Mouse (Mus musculus): ENCODE results near the gene Olfr648. TPM values are rescaled to one million over a fixed set of nuclear protein-coding genes. Genes with fewer than 3 reads are reported as not detected.
A peak's percentile ranks its signal among the peaks of the same experiment; 100 is the strongest.

Gene Olfr648
- not detected in 2 replicates for polyA plus RNA-seq (2012; rRNA removed)

DNA sequence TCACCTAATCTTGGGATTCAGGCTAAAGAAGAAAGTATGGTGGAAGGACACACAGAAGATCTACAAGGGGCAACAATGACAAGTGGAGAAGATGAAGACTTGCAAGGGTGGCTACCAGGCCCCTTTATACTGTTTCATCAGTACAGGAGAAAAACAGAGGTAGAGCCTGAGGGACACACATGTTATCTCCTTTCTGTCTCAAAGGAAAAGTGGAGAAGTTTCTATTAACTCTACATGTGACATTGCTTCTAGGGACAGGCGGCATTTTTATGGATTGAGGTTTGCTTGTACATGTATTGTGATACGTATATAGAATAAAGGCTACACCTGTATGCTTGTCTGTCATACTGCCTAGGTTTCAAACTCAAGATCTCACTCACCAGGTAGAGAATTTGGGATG is at the start of gene Olfr648:
Olfr648 (minus strand) TSS at position 101 of the 400 bp plus-strand sequence.
- H3K27ac ChIP-seq (ENCODE audit: insufficient read depth, low read depth, low read length), result no peak within 1 kb of the TSS
- WGBS, result 93% methylated on average over 2 of the region's 2 CpGs

DNA sequence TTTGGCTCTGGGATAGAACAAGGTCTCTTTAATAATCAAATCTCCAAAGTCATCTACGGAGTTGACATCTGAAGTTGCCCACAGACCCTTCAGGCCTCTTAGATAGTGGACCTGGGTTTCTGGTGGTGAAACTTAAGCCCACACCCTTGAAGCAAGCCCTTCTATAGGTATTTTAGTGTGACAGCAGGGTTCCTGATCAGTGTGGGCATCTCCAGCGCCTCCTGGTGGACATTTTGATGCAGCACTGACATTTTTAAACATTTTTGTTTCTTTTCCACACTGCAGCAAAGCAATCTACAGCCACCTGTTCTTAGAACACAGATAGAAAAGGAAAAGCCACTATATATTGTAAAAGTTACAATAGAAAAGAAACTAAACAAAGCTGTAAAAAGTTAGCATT is 48.0 kb upstream of the Olfr648 start:
- Histone ChIP-seq H3K4me1 (ENCODE audit: control insufficient read depth, insufficient read depth, low read length) (peaks cover 2% of the 10 kb centered on the region; the same call in 1 of the 2 replicates), H3K36me3 (ENCODE audit: control insufficient read depth, insufficient read depth, low read length) (no peaks in the 10 kb centered on the region), H3K27ac (ENCODE audit: insufficient read depth, low read depth, low read length) (no peak overlapping the region), H3K27me3 (replicated peaks; ENCODE audit: control insufficient read depth, insufficient read depth, low read length) (no peaks in the 10 kb centered on the region), H3K4me3 (ENCODE audit: insufficient read depth, low read depth, low read length) (no peak overlapping the region)
- WGBS, result 37% methylated on average over 2 of the region's 2 CpGs
- peak; percentile 25 for DNase-seq
- TF ChIP-seq POLR2A (IDR thresholded peaks at IDR 0.05; ENCODE audit: low read depth, low read length) (no peak), CTCF (conservative IDR thresholded peaks at IDR 0.05; ENCODE audit: insufficient read depth, insufficient read length, low read depth, low read length) (peak; percentile 72)

More for the DNA sequence above, at the start of gene Olfr648:
- no peak within 1 kb of the TSS for H3K4me3 ChIP-seq (ENCODE audit: insufficient read depth, low read depth, low read length)
- TF ChIP-seq CTCF (conservative IDR thresholded peaks at IDR 0.05; ENCODE audit: insufficient read depth, insufficient read length, low read depth, low read length), result no peak
- TF ChIP-seq POLR2A (IDR thresholded peaks at IDR 0.05; ENCODE audit: low read depth, low read length), result no peak
- no peaks in the 10 kb centered on the region for H3K4me1 ChIP-seq (ENCODE audit: control insufficient read depth, insufficient read depth, low read length)
- H3K27me3 ChIP-seq (replicated peaks; ENCODE audit: control insufficient read depth, insufficient read depth, low read length), result no peaks in the 10 kb centered on the region
- no peak for DNase-seq
- H3K36me3 ChIP-seq (ENCODE audit: control insufficient read depth, insufficient read depth, low read length), result no peaks in the 10 kb centered on the region

DNA sequence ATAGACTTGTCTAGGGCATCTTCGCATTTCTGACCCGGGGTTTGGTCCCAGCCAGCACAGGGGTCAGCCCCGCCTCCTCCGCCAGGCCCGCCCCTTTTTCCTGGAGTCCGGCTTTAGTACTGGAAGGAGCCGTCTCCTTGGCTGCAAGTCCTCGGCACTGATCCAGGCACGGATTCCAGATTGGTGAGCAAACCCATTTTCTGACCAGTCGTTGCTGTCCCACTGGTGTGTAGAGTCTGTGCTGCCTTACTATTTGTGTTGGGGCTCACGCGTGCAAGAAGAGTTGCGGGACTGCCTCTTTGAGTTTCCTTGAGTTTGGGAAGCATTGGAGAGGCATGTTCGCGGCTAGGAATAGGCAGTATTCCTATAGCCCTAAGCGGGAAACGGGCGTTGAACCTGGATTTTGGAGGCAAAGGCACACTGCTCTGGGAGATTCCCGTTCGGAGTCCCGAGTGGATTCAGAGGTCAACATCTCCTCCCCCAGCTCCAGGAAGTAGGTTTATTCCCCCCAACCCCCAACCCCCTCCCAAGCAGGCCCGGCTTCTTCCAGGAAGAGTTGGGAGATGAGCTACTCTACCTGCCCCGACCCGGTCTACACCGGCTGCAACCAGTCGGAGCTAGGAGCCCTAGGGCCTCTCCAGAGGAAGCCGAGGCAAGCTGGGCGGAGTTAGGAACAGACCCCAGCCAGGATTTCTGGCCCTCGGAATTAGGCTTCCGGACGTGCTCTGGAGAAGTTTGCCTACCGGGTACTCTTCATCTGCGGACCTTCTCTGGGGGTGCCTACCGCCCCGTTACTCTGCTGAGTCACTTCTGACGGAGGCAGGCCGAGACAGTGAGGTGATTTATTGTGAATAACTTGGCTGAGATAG is 35.7 kb upstream of the Olfr648 start, which contains the start of gene Trim6:
Trim6 (plus strand) TSS at position 93 of the 869 bp plus-strand sequence.
- Histone ChIP-seq H3K4me3 (ENCODE audit: insufficient read depth, low read depth, low read length) (peak within 1 kb of the TSS; percentile 44), H3K4me1 (ENCODE audit: control insufficient read depth, insufficient read depth, low read length) (no peaks in the 10 kb centered on the region), H3K27ac (ENCODE audit: insufficient read depth, low read depth, low read length) (no peak within 1 kb of the TSS), H3K27me3 (replicated peaks; ENCODE audit: control insufficient read depth, insufficient read depth, low read length) (no peaks in the 10 kb centered on the region), H3K36me3 (ENCODE audit: control insufficient read depth, insufficient read depth, low read length) (no peaks in the 10 kb centered on the region)
- WGBS, result 6% methylated on average over 37 of the region's 37 CpGs
- TF ChIP-seq POLR2A (IDR thresholded peaks at IDR 0.05; ENCODE audit: low read depth, low read length) (no peak), CTCF (conservative IDR thresholded peaks at IDR 0.05; ENCODE audit: insufficient read depth, insufficient read length, low read depth, low read length) (no peak)
- peak; percentile 94 for DNase-seq

DNA sequence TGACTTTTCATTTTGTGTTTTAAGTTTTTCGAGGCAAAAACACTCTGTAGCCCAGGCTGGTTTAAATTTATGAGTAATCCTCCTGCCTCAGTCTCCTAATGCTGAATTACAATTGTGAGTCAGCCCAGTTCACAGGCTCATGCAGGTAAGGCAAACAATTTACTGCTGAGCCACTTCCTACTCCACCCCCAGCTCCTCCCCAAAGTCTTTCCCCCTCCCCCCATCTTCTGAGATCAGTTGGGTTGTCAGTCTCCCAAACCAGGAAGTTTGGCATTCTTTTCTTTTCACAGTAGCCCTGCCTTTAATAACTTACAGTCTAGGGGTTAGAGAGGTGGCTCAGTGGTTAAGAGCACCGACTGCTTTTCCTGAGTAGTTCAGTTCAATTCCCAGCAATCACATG is 34.7 kb upstream of the Olfr648 start:
- H3K27ac ChIP-seq (ENCODE audit: insufficient read depth, low read depth, low read length), result no peak overlapping the region
- DNase-seq, result no peak
- H3K4me3 ChIP-seq (ENCODE audit: insufficient read depth, low read depth, low read length), result no peak overlapping the region
- TF ChIP-seq POLR2A (IDR thresholded peaks at IDR 0.05; ENCODE audit: low read depth, low read length), result no peak
- no peak for TF ChIP-seq CTCF (conservative IDR thresholded peaks at IDR 0.05; ENCODE audit: insufficient read depth, insufficient read length, low read depth, low read length)
- H3K27me3 ChIP-seq (replicated peaks; ENCODE audit: control insufficient read depth, insufficient read depth, low read length), result no peaks in the 10 kb centered on the region
- no peaks in the 10 kb centered on the region for H3K36me3 ChIP-seq (ENCODE audit: control insufficient read depth, insufficient read depth, low read length)
- H3K4me1 ChIP-seq (ENCODE audit: control insufficient read depth, insufficient read depth, low read length), result no peaks in the 10 kb centered on the region
- WGBS, result 66% methylated on average over 2 of the region's 2 CpGs

DNA sequence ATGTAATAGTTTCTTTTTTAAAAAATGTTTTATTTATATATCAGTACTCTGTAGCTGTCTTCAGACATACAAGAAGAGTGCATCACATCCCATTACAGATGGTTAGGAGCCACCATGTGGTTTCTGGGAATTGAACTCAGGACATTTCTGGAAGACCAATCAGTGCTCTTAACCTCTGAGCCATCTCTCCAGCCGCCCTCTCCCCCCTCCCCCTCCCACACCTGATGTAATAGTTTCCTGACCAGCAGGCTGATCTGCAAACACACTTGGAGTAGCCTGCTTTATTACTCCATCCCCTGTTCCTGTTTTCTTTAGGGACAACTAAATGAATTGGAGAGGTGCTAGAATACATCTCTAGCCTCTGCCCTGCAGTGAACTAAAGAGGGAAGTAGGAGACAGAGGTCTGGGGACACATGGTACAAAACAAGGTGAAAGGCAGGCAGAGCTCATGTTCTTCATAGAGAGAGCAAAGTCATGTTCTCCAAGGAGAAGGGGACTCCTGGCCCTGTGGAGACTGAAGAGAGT is 32.9 kb upstream of the Olfr648 start:
- Histone ChIP-seq H3K27me3 (replicated peaks; ENCODE audit: control insufficient read depth, insufficient read depth, low read length) (no peaks in the 10 kb centered on the region), H3K4me3 (ENCODE audit: insufficient read depth, low read depth, low read length) (no peak overlapping the region), H3K4me1 (ENCODE audit: control insufficient read depth, insufficient read depth, low read length) (no peaks in the 10 kb centered on the region), H3K36me3 (ENCODE audit: control insufficient read depth, insufficient read depth, low read length) (no peaks in the 10 kb centered on the region), H3K27ac (ENCODE audit: insufficient read depth, low read depth, low read length) (no peak overlapping the region)
- WGBS, result 38% methylated on average over 1 of the region's 1 CpGs
- TF ChIP-seq CTCF (conservative IDR thresholded peaks at IDR 0.05; ENCODE audit: insufficient read depth, insufficient read length, low read depth, low read length), result no peak
- TF ChIP-seq POLR2A (IDR thresholded peaks at IDR 0.05; ENCODE audit: low read depth, low read length), result no peak
- DNase-seq, result no peak

DNA sequence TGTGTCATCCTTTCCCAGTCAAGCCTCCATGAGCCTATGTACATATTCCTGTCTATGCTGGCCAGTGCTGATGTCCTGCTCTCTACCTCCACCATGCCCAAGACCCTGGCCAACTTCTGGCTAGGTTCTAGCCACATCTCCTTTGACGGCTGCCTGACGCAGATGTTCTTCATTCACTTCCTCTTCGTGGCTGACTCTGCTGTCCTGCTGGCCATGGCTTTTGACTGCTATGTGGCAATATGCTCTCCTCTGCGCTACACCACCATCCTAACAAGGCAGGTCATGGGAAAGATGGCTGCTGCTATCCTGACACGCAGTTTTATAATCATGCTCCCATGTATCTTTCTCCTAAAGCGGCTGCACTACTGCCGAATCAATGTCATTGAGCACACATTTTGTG is 23.0 kb upstream of the Olfr648 start:
- Histone ChIP-seq H3K27me3 (replicated peaks; ENCODE audit: control insufficient read depth, insufficient read depth, low read length) (no peaks in the 10 kb centered on the region), H3K4me3 (ENCODE audit: insufficient read depth, low read depth, low read length) (no peak overlapping the region), H3K27ac (ENCODE audit: insufficient read depth, low read depth, low read length) (no peak overlapping the region), H3K4me1 (ENCODE audit: control insufficient read depth, insufficient read depth, low read length) (no peaks in the 10 kb centered on the region), H3K36me3 (ENCODE audit: control insufficient read depth, insufficient read depth, low read length) (no peaks in the 10 kb centered on the region)
- WGBS, result 90% methylated on average over 7 of the region's 7 CpGs
- no peak for DNase-seq
- TF ChIP-seq CTCF (conservative IDR thresholded peaks at IDR 0.05; ENCODE audit: insufficient read depth, insufficient read length, low read depth, low read length) (no peak), POLR2A (IDR thresholded peaks at IDR 0.05; ENCODE audit: low read depth, low read length) (no peak)

DNA sequence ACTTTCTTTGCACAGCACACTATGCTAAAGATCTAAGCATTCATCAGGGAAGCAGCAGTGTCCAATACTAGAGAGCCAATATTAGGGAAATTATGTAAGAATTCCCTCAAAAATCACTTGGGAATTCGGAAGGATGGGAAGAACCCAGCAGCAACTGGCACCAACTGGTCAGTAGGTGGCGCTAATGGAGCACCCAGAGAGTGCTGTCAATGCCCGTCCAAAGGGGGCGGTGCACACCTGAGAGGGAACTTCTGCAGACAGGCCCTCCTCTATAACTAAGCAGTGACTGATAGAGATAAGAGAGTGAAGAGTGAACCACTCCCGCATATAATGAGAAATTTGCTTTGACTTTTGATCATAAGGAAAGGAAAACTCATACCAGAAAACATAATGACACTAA is 16.6 kb upstream of the Olfr648 start:
- WGBS, result 4% methylated on average over 5 of the region's 5 CpGs
- Histone ChIP-seq H3K4me3 (ENCODE audit: insufficient read depth, low read depth, low read length) (no peak overlapping the region), H3K27me3 (replicated peaks; ENCODE audit: control insufficient read depth, insufficient read depth, low read length) (no peaks in the 10 kb centered on the region), H3K4me1 (ENCODE audit: control insufficient read depth, insufficient read depth, low read length) (no peaks in the 10 kb centered on the region), H3K36me3 (ENCODE audit: control insufficient read depth, insufficient read depth, low read length) (no peaks in the 10 kb centered on the region), H3K27ac (ENCODE audit: insufficient read depth, low read depth, low read length) (no peak overlapping the region)
- peak; percentile 78 for DNase-seq
- TF ChIP-seq POLR2A (IDR thresholded peaks at IDR 0.05; ENCODE audit: low read depth, low read length), result no peak
- TF ChIP-seq CTCF (conservative IDR thresholded peaks at IDR 0.05; ENCODE audit: insufficient read depth, insufficient read length, low read depth, low read length), result peak; percentile 99

Data from kidney, adult 2 months (tissue).